Mouse (Mus musculus) cerebellum, adult 2 months (tissue): ENCODE data around the gene Akp3. TPM values are rescaled to one million over a fixed set of nuclear protein-coding genes. Genes with fewer than 3 reads are reported as not detected.

ENCODE experiments used
- DNase-seq, 2 experiments: peaks; one replicate each; pipeline ENCODE4 v3.0.0; 2021
- H3K27ac ChIP-seq: fragments of 200-500 bp; 2 replicates; pipeline ENCODE4 v1.5.1; 2012; ENCODE audit warnings: low read length, control low read depth, inconsistent platforms; ENCODE audit not compliant: insufficient read depth
- H3K27me3 ChIP-seq: fragments of 200-500 bp; 2 replicates; pipeline ENCODE4 v1.6.1; 2012; ENCODE audit warnings: inconsistent platforms, mild to moderate bottlenecking, low read length, moderate library complexity; ENCODE audit not compliant: control insufficient read depth, insufficient read depth
- H3K4me1 ChIP-seq: fragments of 200-500 bp; 2 replicates; pipeline ENCODE4 v1.6.1; 2011; ENCODE audit warnings: low read length; ENCODE audit not compliant: control insufficient read depth, insufficient read depth
- H3K4me3 ChIP-seq: fragments of 200-500 bp; replicated peaks from 2 replicates; pipeline ENCODE3; 2011; ENCODE audit warnings: mild to moderate bottlenecking, low read depth, low read length, control low read depth; ENCODE audit not compliant: insufficient read depth
- CTCF ChIP-seq: fragments of 200-500 bp; IDR thresholded peaks from 2 replicates; pipeline ENCODE4 v1.5.1; 2011; ENCODE audit warnings: low read depth, mild to moderate bottlenecking, control low read depth, low read length, moderate library complexity, borderline replicate concordance; ENCODE audit not compliant: insufficient read depth
- POLR2A ChIP-seq: fragments of 200-500 bp; IDR thresholded peaks from 2 replicates; pipeline ENCODE4 v1.6.1; 2011; ENCODE audit warnings: low read length, control low read depth, borderline replicate concordance; ENCODE audit not compliant: insufficient read depth
- WGBS: fragments of 180-500 bp; shearing (Covaris S2); methylation state at CpG from one replicate; pipeline ENCODE4 v1.1.7; 2018; 5-methylcytosine and 5-hydroxymethylcytosine counted together
- polyA plus RNA-seq: library from polyadenylated mRNA; depleted of rRNA; stranded (reverse); fragments of >200 nt; gene quantifications from 2 replicates; pipeline ENCODE4 v1.2.3, GENCODE M21; 2012; rRNA removed

The Akp3 gene
- polyA plus RNA-seq, 1 experiment: 0.08 TPM

DNA sequence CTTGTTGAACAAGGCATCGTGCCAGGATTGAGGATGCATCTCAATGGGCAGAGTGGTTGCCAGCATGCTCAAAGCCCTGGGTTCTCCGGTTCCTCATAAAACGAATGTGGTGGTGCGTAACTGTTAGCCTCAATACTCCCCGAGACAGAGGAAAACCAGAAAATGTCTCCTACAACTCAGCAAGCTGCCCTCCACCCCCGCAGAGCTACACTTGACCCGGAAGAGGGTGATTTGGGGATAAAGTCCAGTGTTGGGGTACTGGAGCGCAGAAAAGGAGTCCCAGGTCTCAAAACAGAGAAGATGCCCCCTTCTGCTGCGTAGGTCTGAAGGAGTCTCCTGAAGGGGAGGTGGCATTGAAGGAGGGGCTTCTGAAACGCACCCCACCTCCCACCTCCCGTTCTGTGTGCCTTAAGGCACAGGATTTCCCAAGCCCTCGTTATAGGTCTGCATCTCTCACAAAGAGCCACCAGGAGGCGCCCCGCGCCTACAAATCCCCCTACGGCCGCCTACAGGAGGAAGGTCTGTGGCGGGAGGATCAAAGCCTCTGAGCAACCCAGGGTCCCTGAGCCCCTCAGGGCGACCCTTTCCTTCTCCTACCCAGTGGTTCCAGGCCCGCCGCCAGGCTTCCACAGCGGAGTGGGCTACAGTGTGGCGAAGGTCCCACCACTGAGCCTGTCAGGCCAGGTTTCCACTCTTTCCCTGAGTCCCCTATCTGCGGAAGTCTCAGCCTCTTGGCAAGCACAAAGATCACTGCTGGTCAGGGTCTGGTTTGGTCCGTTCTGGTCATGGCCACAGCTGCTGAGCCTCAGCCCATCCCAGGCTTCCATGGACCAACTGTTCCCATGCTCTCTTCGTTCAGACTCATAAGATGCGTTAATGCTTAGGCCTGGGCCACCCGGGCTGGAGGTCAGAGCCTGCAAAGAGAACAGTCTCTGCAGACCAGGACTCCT, 49.5 kb downstream of the Akp3 start:
- 20% methylated on average over 28 of the region's 28 CpGs for WGBS

DNA sequence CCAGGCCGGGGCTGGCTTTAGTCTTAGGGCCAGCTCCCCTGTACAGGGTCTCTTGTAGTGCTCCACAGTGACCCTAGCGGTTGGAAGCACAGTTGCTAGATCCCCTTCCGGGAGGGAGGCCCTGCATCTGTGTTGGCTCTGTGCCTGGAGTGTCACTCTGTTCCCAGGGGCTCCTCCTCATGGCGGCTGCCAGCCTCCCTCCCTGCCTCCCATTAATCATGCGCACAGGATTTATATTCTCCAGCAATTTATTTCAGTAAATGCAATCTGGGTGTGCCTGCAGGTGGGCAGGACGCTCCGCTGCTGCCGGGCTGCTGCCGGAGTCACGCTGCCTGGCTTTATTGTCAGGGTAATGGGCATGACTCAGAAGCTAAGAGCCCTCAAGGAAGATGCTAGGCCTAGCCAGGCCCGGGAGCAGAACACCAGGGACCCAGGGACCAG, 51.1 kb downstream of the Akp3 start:
- Histone ChIP-seq H3K4me3 (no peak overlapping the region), H3K4me1 (no peaks in the 10 kb centered on the region), H3K27ac (no peak overlapping the region), H3K27me3 (no peaks in the 10 kb centered on the region; the same call in 1 of the 2 replicates)
- DNase-seq: no peak
- 18% methylated on average over 11 of the region's 11 CpGs for WGBS
- TF ChIP-seq CTCF (no peak), POLR2A (no peak)

More for the DNA sequence above, 49.5 kb downstream of the Akp3 start:
- Histone ChIP-seq H3K4me3 (no peak overlapping the region), H3K4me1 (no peaks in the 10 kb centered on the region), H3K27me3 (peaks cover 1% of the 10 kb centered on the region; the same call in 1 of the 2 replicates), H3K27ac (no peak overlapping the region)
- TF ChIP-seq CTCF: peak; percentile 62
- TF ChIP-seq POLR2A: no peak
- DNase-seq: peak; percentile 17 to 52

Other genes with a start within 250 kb of the Akp3 start
- not detected in 2 replicates for gene Alppl2, start 35.0 kb upstream of the Akp3 start, polyA plus RNA-seq
- gene Alpi, start 23.4 kb upstream of the Akp3 start, polyA plus RNA-seq: not detected in 2 replicates
- 15.5 and 16.0 TPM in 2 replicates for gene Ecel1, start 31.5 kb downstream of the Akp3 start, polyA plus RNA-seq
- gene Prss56, start 58.3 kb downstream of the Akp3 start, polyA plus RNA-seq: 0.10 TPM in 2 replicates
- gene Chrnd, start 65.6 kb downstream of the Akp3 start, polyA plus RNA-seq: not detected in 2 replicates
- not detected in 2 replicates for gene Chrng, start 79.7 kb downstream of the Akp3 start, polyA plus RNA-seq
- 51.4 and 56.2 TPM in 2 replicates for gene Eif4e2, start 88.9 kb downstream of the Akp3 start, polyA plus RNA-seq
- 61.8 and 65.7 TPM in 2 replicates for gene Efhd1, start 139.4 kb downstream of the Akp3 start, polyA plus RNA-seq
- gene Gigyf2, start 202.0 kb downstream of the Akp3 start, polyA plus RNA-seq: 61.4 and 63.1 TPM in 2 replicates